Mouse (Mus musculus): ENCODE results near the gene Glis3. TPM values are rescaled to one million over a fixed set of nuclear protein-coding genes. Genes with fewer than 3 reads are reported as not detected.

Gene Glis3
- polyA plus RNA-seq, 1 experiment from 2014 or later: 0.36 TPM

DNA sequence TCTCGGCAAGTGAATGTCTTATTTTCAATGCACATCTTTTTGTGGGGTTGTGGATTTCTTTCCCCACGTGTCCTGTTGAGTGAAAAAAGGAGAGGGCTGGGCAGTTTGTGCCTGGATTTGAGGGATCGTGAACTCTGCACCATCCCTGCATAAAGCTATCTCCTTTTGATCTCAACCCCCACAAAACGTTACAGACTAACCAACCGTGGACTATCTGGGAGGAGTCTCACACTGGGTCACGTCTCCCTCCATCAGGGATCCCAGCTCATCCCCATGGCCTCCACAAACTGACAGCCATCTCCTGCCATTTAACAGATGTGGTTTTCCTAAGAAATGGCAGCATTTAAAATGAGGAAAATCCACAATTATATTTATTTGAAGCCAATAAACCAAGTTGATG lies 174.5 kb downstream of the Glis3 start:
- no peaks in the 10 kb centered on the region for H3K4me1 ChIP-seq (ENCODE audit: insufficient read depth)
- no peak overlapping the region for H3K27ac ChIP-seq (ENCODE audit: low read depth)
- no peaks in the 10 kb centered on the region for H3K9me3 ChIP-seq (ENCODE audit: low read length)
- no peak overlapping the region for H3K9ac ChIP-seq (replicated peaks)
- H3K4me2 ChIP-seq (ENCODE audit: low read depth, low read length): no peak overlapping the region
- no peaks in the 10 kb centered on the region for H3K27me3 ChIP-seq (ENCODE audit: insufficient read depth, low read length)
- 47% methylated on average over 6 of the region's 6 CpGs for WGBS (ENCODE audit: insufficient replicate concordance)
- TF ChIP-seq CTCF (IDR thresholded peaks at IDR 0.05; ENCODE audit: low read depth) (no peak), EP300 (IDR thresholded peaks at IDR 0.05; ENCODE audit: low read depth) (no peak)
- no peaks in the 10 kb centered on the region for H3K36me3 ChIP-seq (replicated peaks; ENCODE audit: insufficient read depth, low read length)
- ATAC-seq: no peak
- DNase-seq: no peak
- H3K4me3 ChIP-seq (ENCODE audit: low read depth, low read length): no peak overlapping the region

DNA sequence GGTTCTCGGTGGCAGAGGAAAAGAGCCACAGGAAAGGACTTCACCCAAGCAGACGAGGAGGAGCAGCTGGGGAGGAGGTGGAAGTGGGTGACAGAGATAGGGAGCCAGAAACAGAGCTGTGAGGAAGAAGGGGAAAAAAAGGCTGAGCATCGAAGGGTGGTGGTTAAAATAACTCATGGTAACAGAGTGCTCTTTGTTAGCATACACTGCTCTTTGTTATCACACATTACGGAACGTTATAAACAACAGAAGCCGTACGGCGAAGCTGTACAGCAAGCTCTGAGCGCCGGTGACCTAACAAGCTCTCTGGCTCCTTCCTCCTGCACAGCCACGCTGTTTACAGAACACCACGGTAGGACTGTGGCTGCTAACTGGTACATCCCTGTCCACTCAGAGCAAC lies 176.9 kb downstream of the Glis3 start:
- DNase-seq: no peak
- TF ChIP-seq CTCF (IDR thresholded peaks at IDR 0.05; ENCODE audit: low read depth): no peak
- TF ChIP-seq EP300 (IDR thresholded peaks at IDR 0.05; ENCODE audit: low read depth): no peak
- ATAC-seq: no peak
- WGBS (ENCODE audit: insufficient replicate concordance): 67% methylated on average over 12 of the region's 12 CpGs
- H3K36me3 ChIP-seq (replicated peaks; ENCODE audit: insufficient read depth, low read length): no peaks in the 10 kb centered on the region
- H3K4me2 ChIP-seq (ENCODE audit: low read depth, low read length): no peak overlapping the region
- H3K27me3 ChIP-seq (ENCODE audit: insufficient read depth, low read length): no peaks in the 10 kb centered on the region
- H3K4me3 ChIP-seq (ENCODE audit: low read depth, low read length): no peak overlapping the region
- H3K4me1 ChIP-seq (ENCODE audit: insufficient read depth): no peaks in the 10 kb centered on the region
- H3K27ac ChIP-seq (ENCODE audit: low read depth): no peak overlapping the region
- no peak overlapping the region for H3K9ac ChIP-seq (replicated peaks)
- H3K9me3 ChIP-seq (ENCODE audit: low read length): no peaks in the 10 kb centered on the region

GRCm38 (mm10) chr19:28500975-28501374 lies 178.9 kb downstream of the Glis3 start:
- no peak for ATAC-seq
- no peaks in the 10 kb centered on the region for H3K27me3 ChIP-seq (ENCODE audit: insufficient read depth, low read length)
- WGBS (ENCODE audit: insufficient replicate concordance): 85% methylated on average over 9 of the region's 9 CpGs

DNA sequence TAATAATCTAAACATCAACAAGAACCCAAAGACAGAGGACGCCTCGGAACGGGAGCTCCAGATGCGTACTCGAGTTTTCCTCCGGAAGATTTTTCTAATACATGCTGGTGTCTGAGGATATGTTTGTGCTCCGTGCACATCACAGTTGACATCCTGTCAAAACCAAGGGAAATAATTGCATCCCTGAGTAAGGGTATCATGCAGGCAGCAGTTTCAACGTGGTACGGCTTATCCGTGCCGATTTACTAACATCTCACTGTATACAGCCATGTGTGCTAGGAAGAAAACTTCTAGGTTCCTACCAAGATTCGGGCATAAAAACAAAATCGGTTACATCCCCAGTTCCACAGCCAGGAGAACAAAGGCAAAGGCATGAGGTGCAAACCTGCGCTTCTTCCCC lies 179.4 kb downstream of the Glis3 start:
- Histone ChIP-seq H3K4me1 (ENCODE audit: insufficient read depth) (no peaks in the 10 kb centered on the region), H3K4me2 (ENCODE audit: low read depth, low read length) (no peak overlapping the region), H3K4me3 (ENCODE audit: low read depth, low read length) (no peak overlapping the region), H3K27me3 (ENCODE audit: insufficient read depth, low read length) (no peaks in the 10 kb centered on the region), H3K36me3 (replicated peaks; ENCODE audit: insufficient read depth, low read length) (no peaks in the 10 kb centered on the region), H3K9ac (replicated peaks) (no peak overlapping the region), H3K27ac (ENCODE audit: low read depth) (no peak overlapping the region), H3K9me3 (ENCODE audit: low read length) (no peaks in the 10 kb centered on the region)
- 85% methylated on average over 14 of the region's 14 CpGs for WGBS (ENCODE audit: insufficient replicate concordance)
- ATAC-seq (no peak), DNase-seq (no peak)
- no peak for TF ChIP-seq EP300 (IDR thresholded peaks at IDR 0.05; ENCODE audit: low read depth)
- no peak for TF ChIP-seq CTCF (IDR thresholded peaks at IDR 0.05; ENCODE audit: low read depth)

More at GRCm38 (mm10) chr19:28500975-28501374, 178.9 kb downstream of the Glis3 start:
- Histone ChIP-seq H3K9me3 (ENCODE audit: low read length) (no peaks in the 10 kb centered on the region), H3K4me3 (ENCODE audit: low read depth, low read length) (no peak overlapping the region), H3K4me1 (ENCODE audit: insufficient read depth) (no peaks in the 10 kb centered on the region), H3K27ac (ENCODE audit: low read depth) (no peak overlapping the region), H3K36me3 (replicated peaks; ENCODE audit: insufficient read depth, low read length) (no peaks in the 10 kb centered on the region), H3K9ac (replicated peaks) (no peak overlapping the region), H3K4me2 (ENCODE audit: low read depth, low read length) (no peak overlapping the region)
- no peak for DNase-seq
- TF ChIP-seq EP300 (IDR thresholded peaks at IDR 0.05; ENCODE audit: low read depth) (no peak), CTCF (IDR thresholded peaks at IDR 0.05; ENCODE audit: low read depth) (no peak)

GRCm38 (mm10) chr19:28499786-28500185 lies 180.1 kb downstream of the Glis3 start:
- TF ChIP-seq EP300 (IDR thresholded peaks at IDR 0.05; ENCODE audit: low read depth): no peak
- no peak for TF ChIP-seq CTCF (IDR thresholded peaks at IDR 0.05; ENCODE audit: low read depth)
- ATAC-seq (no peak), DNase-seq (no peak)
- Histone ChIP-seq H3K27ac (ENCODE audit: low read depth) (no peak overlapping the region), H3K4me1 (ENCODE audit: insufficient read depth) (no peaks in the 10 kb centered on the region), H3K36me3 (replicated peaks; ENCODE audit: insufficient read depth, low read length) (no peaks in the 10 kb centered on the region), H3K9me3 (ENCODE audit: low read length) (no peaks in the 10 kb centered on the region), H3K4me2 (ENCODE audit: low read depth, low read length) (no peak overlapping the region), H3K9ac (replicated peaks) (no peak overlapping the region), H3K27me3 (ENCODE audit: insufficient read depth, low read length) (no peaks in the 10 kb centered on the region), H3K4me3 (ENCODE audit: low read depth, low read length) (no peak overlapping the region)
- WGBS (ENCODE audit: insufficient replicate concordance): 83% methylated on average over 5 of the region's 5 CpGs

GRCm38 (mm10) chr19:28495926-28496325 lies 184.0 kb downstream of the Glis3 start:
- 75% methylated on average over 6 of the region's 6 CpGs for whole genome bisulfite sequencing (ENCODE audit: insufficient replicate concordance)
- Histone ChIP-seq H3K36me3 (replicated peaks; ENCODE audit: insufficient read depth, low read length) (no peaks in the 10 kb centered on the region), H3K9ac (replicated peaks) (no peak overlapping the region), H3K9me3 (ENCODE audit: low read length) (no peaks in the 10 kb centered on the region), H3K27me3 (ENCODE audit: insufficient read depth, low read length) (no peaks in the 10 kb centered on the region), H3K27ac (ENCODE audit: low read depth) (no peak overlapping the region), H3K4me2 (ENCODE audit: low read depth, low read length) (no peak overlapping the region), H3K4me3 (ENCODE audit: low read depth, low read length) (no peak overlapping the region), H3K4me1 (ENCODE audit: insufficient read depth) (no peaks in the 10 kb centered on the region)
- DNase-seq (no peak), ATAC-seq (no peak)
- no peak for TF ChIP-seq CTCF (IDR thresholded peaks at IDR 0.05; ENCODE audit: low read depth)
- TF ChIP-seq EP300 (IDR thresholded peaks at IDR 0.05; ENCODE audit: low read depth): no peak
